Mouse (Mus musculus) kidney, adult 2 months (tissue): ENCODE measurements around the gene AI854703.

Experiments used
- CTCF ChIP-seq: fragments of 200-500 bp; conservative IDR thresholded peaks from 2 replicates; pipeline ENCODE4 v1.5.1; 2011; ENCODE audit warnings: low read depth, mild to moderate bottlenecking, control low read depth, low read length, moderate library complexity, mixed read lengths; ENCODE audit not compliant: insufficient read depth, insufficient read length
- POLR2A ChIP-seq: fragments of 200-500 bp; IDR thresholded peaks from one replicate; pipeline ENCODE4 v1.6.1; 2011; ENCODE audit warnings: low read depth, low read length, control low read depth

DNA sequence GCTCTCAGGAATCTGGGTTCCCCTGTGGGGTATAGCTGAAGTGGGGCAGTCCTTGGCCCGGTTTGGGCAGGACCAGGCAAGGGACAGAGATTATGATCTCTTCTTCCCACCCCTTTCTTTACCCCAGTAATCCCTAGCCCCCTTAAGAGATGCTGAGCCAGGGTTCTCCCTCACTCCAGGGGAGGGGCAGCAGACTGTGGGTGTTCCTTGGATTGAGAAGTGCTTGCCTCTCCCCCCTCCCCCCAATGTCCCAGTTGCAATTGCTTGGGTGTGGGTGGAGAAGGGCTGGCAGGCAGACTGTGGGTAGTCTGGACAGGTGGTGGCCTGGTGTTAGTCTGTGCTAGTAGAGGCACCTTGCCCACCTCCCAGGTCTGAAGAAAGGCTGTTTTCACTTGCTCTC, 31.3 kb upstream of the AI854703 start:
- TF ChIP-seq CTCF = no peak
- no peak for TF ChIP-seq POLR2A
